Mouse (Mus musculus) erythroid progenitor cell, adult 5-6 weeks (primary cell): ENCODE measurements around the gene Trp53bp1. TPM values are rescaled to one million over a fixed set of nuclear protein-coding genes. Genes with fewer than 3 reads are reported as not detected.
A peak's percentile ranks its signal among the peaks of the same experiment; 100 is the strongest.

Source experiments
- ATAC-seq: replicated peaks from 2 replicates; pipeline ENCODE4 v1.8.0; 2016; ENCODE audit warnings: moderate number of reproducible peaks, mild to moderate bottlenecking, moderate TSS enrichment, inconsistent platforms; ENCODE audit not compliant: poor library complexity, low FRiP score, severe bottlenecking
- total RNA-seq, 2 experiments: library from RNA; stranded (forward) in 1 of 2; stranded (reverse) in 1 of 2; fragments of 150-400 nt in 1 of 2; fragments of 186-747, 209-891 nt in 1 of 2; gene quantifications; 2 replicates each; pipeline versions ENCODE4 v1.2.3 to v1.2.4; 2015 to 2017; ENCODE audit warnings: low replicate concordance in 2 of 2

Trp53bp1 gene
- total RNA-seq, 2 experiments from 2014 or later: 42.8 to 98.6 TPM

- no peak for ATAC-seq
Observed at GRCm38 (mm10) chr2:121270521-121271235, 529 bp downstream of the Trp53bp1 start.

GRCm38 (mm10) chr2:121268446-121268845 is 2.8 kb downstream of the Trp53bp1 start:
- no peak for ATAC-seq

GRCm38 (mm10) chr2:121249758-121250157 is 21.4 kb downstream of the Trp53bp1 start:
- no peak for ATAC-seq

GRCm38 (mm10) chr2:121244099-121244498 is 27.1 kb downstream of the Trp53bp1 start:
- no peak for ATAC-seq

- ATAC-seq: no peak
Observed at GRCm38 (mm10) chr2:121239426-121239825, 31.8 kb downstream of the Trp53bp1 start.

GRCm38 (mm10) chr2:121235460-121236072 is 35.6 kb downstream of the Trp53bp1 start:
- ATAC-seq: peak; percentile 98

- no peak for ATAC-seq
Observed at GRCm38 (mm10) chr2:121228135-121228534, 43.1 kb downstream of the Trp53bp1 start.

GRCm38 (mm10) chr2:121223010-121223409 is 48.2 kb downstream of the Trp53bp1 start:
- no peak for ATAC-seq

GRCm38 (mm10) chr2:121219994-121220393 is 51.2 kb downstream of the Trp53bp1 start:
- no peak for ATAC-seq

- ATAC-seq: no peak
Observed at GRCm38 (mm10) chr2:121219177-121219576, 52.0 kb downstream of the Trp53bp1 start.

GRCm38 (mm10) chr2:121214491-121214890 is 56.7 kb downstream of the Trp53bp1 start:
- no peak for ATAC-seq

GRCm38 (mm10) chr2:121206541-121206940 is 64.7 kb downstream of the Trp53bp1 start:
- ATAC-seq: peak; percentile 37

- ATAC-seq: no peak
Observed at GRCm38 (mm10) chr2:121204276-121204675, 66.9 kb downstream of the Trp53bp1 start.

- no peak for ATAC-seq
Observed at GRCm38 (mm10) chr2:121195466-121195865, 75.7 kb downstream of the Trp53bp1 start.

GRCm38 (mm10) chr2:121188530-121188929 is 82.7 kb downstream of the Trp53bp1 start:
- no peak for ATAC-seq

GRCm38 (mm10) chr2:121184142-121184541 is 87.1 kb downstream of the Trp53bp1 start:
- ATAC-seq: no peak

GRCm38 (mm10) chr2:121183431-121183830 is 87.8 kb downstream of the Trp53bp1 start:
- no peak for ATAC-seq

- no peak for ATAC-seq
Observed at GRCm38 (mm10) chr2:121178828-121179479, 92.3 kb downstream of the Trp53bp1 start.

- ATAC-seq: peak; percentile 85
Observed at GRCm38 (mm10) chr2:121170980-121171742, 100.0 kb downstream of the Trp53bp1 start, which contains the start of gene Zscan29. Zscan29 (minus strand) TSS chr2:121171125.

- ATAC-seq: peak; percentile 62
Observed at GRCm38 (mm10) chr2:121170481-121170971, 100.7 kb downstream of the Trp53bp1 start, which contains the start of gene Tubgcp4. Tubgcp4 (plus strand) TSS chr2:121170654.
